Mouse (Mus musculus): ENCODE measurements around the gene Tcerg1l. TPM values are rescaled to one million over a fixed set of nuclear protein-coding genes. Genes with fewer than 3 reads are reported as not detected.

The Tcerg1l gene
- polyA plus RNA-seq, 1 experiment, result 0.51 TPM

DNA sequence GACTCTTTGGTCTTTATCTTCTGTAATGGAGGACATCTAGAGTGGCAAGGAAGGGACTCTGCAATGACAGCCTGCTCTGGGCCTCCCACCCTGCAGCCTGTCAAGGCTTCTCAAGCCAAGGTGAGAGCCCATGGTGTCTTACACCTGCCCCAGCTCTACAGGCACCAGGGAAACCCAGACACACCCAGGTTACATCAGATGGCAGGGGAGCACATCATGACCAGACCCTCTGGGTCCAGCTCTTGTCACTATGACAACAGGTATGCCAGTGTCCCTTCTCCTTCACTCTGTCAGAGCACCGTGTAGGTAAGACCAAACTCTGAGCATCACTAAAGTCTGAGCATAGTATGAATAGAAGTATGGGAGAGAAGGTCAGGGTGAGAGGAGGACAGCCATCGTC, 218.9 kb downstream of the Tcerg1l start:
- H3K36me3 ChIP-seq (ENCODE audit: control insufficient read depth, insufficient read depth, low read length), result no peaks in the 10 kb centered on the region
- no peaks in the 10 kb centered on the region for H3K27me3 ChIP-seq (ENCODE audit: control insufficient read depth, insufficient read depth, low read length)
- H3K4me1 ChIP-seq (ENCODE audit: control insufficient read depth, insufficient read depth, insufficient read length), result no peaks in the 10 kb centered on the region
- no peak for DNase-seq (ENCODE audit: low read depth in 1 of 2, low spot score in 2 of 2)
- WGBS, result 84% methylated on average over 2 of the region's 2 CpGs
- H3K4me3 ChIP-seq (ENCODE audit: extremely low read depth, insufficient read depth, insufficient read length), result no peak overlapping the region
- no peak for TF ChIP-seq CTCF (IDR thresholded peaks at IDR 0.05; ENCODE audit: extremely low read depth, insufficient read depth, insufficient read length, insufficient replicate concordance)
- TF ChIP-seq POLR2A (IDR thresholded peaks at IDR 0.05; ENCODE audit: low read depth, low read length), result no peak
- no peak overlapping the region for H3K27ac ChIP-seq (ENCODE audit: insufficient read depth, low read length)

DNA sequence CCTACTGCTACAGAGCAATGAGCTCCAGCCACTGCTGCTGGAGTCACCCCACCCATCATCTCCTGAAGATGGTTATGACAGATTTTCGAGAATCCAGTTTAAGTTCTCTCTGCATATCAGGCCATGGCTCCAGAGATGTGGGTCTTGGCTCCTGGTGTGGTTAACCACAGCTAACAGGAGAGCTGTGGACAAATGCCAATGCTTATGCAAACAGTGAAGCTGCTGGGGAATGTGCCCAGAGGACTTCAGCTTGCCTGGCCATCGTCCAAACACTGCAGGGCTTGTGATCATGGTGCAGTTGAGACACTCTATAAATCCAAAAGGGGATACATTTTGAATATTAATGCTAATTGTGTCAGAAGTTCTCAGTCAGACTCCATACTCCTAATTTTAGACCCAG, 221.5 kb downstream of the Tcerg1l start:
- Histone ChIP-seq H3K27me3 (ENCODE audit: control insufficient read depth, insufficient read depth, low read length) (no peaks in the 10 kb centered on the region), H3K27ac (ENCODE audit: insufficient read depth, low read length) (no peak overlapping the region), H3K4me1 (ENCODE audit: control insufficient read depth, insufficient read depth, insufficient read length) (no peaks in the 10 kb centered on the region), H3K36me3 (ENCODE audit: control insufficient read depth, insufficient read depth, low read length) (no peaks in the 10 kb centered on the region), H3K4me3 (ENCODE audit: extremely low read depth, insufficient read depth, insufficient read length) (no peak overlapping the region)
- no peak for TF ChIP-seq POLR2A (IDR thresholded peaks at IDR 0.05; ENCODE audit: low read depth, low read length)
- TF ChIP-seq CTCF (IDR thresholded peaks at IDR 0.05; ENCODE audit: extremely low read depth, insufficient read depth, insufficient read length, insufficient replicate concordance), result no peak
- WGBS, result 27% methylated on average over 2 of the region's 2 CpGs
- DNase-seq (ENCODE audit: low read depth in 1 of 2, low spot score in 2 of 2), result no peak

DNA sequence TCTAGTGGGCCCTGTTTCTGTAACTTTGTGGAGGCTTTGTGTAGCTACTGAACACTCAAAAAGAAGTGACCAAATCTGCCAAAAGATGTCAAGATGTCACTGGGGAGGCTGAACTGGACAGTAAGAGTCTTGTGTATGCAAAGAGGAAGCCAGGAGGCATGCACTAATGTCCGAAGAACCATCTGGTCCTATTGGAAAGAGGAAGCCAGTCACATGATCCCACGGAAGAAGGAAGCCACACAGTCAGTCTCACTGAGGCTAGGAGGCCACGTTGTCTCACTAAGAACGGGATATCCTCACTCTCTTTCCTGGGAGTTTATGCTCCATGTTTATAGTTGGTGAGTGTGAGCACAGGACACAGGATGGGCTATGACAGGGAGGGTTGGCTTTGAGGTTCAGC, 227.1 kb downstream of the Tcerg1l start:
- H3K27ac ChIP-seq (ENCODE audit: insufficient read depth, low read length), result no peak overlapping the region
- DNase-seq (ENCODE audit: low read depth in 1 of 2, low spot score in 2 of 2), result no peak
- H3K36me3 ChIP-seq (ENCODE audit: control insufficient read depth, insufficient read depth, low read length), result no peaks in the 10 kb centered on the region
- TF ChIP-seq CTCF (IDR thresholded peaks at IDR 0.05; ENCODE audit: extremely low read depth, insufficient read depth, insufficient read length, insufficient replicate concordance), result no peak
- TF ChIP-seq POLR2A (IDR thresholded peaks at IDR 0.05; ENCODE audit: low read depth, low read length), result no peak
- 31% methylated on average over 4 of the region's 4 CpGs for whole genome bisulfite sequencing
- H3K4me3 ChIP-seq (ENCODE audit: extremely low read depth, insufficient read depth, insufficient read length), result no peak overlapping the region
- H3K27me3 ChIP-seq (ENCODE audit: control insufficient read depth, insufficient read depth, low read length), result no peaks in the 10 kb centered on the region
- no peaks in the 10 kb centered on the region for H3K4me1 ChIP-seq (ENCODE audit: control insufficient read depth, insufficient read depth, insufficient read length)
